Mouse (Mus musculus) left cerebral cortex, adult 2 months (tissue): ENCODE results near the gene Rhog. TPM values are rescaled to one million over a fixed set of nuclear protein-coding genes. Genes with fewer than 3 reads are reported as not detected.
"Not testable (repeated sequence)": the region's sequence is repeated elsewhere in the genome, so short reads cannot be mapped to it uniquely, and the experiment has no call there.

Experiments used
- DNase-seq, 2 experiments: peaks; one replicate each; pipeline ENCODE4 v3.0.0; 2021 to 2022; ENCODE audit warnings: low spot score in 2 of 2, mixed read lengths in 1 of 2; ENCODE audit errors: extremely low spot score in 1 of 2
- H3K27ac ChIP-seq: fragments of 200-600 bp; 2 replicates; pipeline ENCODE4 v1.8.1; 2022
- H3K4me3 ChIP-seq: fragments of 200-600 bp; 2 replicates; pipeline ENCODE4 v1.8.1; 2022
- CTCF ChIP-seq: fragments of 200-600 bp; IDR thresholded peaks from 2 replicates; pipeline ENCODE4 v1.8.1; 2022; ENCODE audit warnings: antibody characterized with exemption, mild to moderate bottlenecking, moderate library complexity
- intact Hi-C: fragments of 180-260 bp; cut with DNase I; formaldehyde crosslinking; loops from one replicate; pipeline ENCODE4 v1.15.1; 2025
- total RNA-seq, 2 experiments: library from RNA; stranded (reverse); gene quantifications; 2 replicates each; pipeline ENCODE4 v1.2.3; 2021

The Rhog gene
- total RNA-seq, 2 experiments from 2014 or later = 19.2 to 21.7 TPM

DNA sequence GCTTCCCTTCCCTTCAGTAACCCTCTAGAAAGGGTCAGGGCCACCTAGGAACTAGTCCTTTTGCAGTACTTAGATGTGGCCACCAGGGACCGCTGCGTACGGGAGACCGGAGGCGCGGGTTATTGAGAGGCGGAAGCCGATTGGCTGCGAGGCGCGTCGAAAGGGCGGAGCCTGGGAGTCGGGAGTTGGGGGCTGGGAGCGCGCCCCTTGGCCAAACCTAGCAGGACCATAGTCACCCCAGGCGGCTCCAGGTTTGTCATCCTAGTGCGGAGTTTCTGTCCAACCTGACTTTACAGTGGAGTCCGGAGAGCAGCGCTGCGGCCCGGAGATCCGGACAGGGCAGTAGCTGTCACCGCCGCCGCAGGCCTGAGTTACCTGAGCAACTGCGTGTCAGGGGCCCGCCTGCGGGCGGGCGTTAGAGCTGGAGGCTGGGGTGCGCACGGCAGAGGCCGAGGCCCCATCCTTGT, 11.3 kb upstream of the Rhog start:
- peak; percentile 96 for TF ChIP-seq CTCF
- DNase-seq = peak; percentile 93 to 95
- intact Hi-C loops = loop anchor here (1.0 to 5.0 kb wide), 3 partner anchors 85 to 150 kb away; no protein-coding TSS in a partner anchor
- Histone ChIP-seq H3K4me3 (peak overlapping the region; percentile 100), H3K27ac (peak overlapping the region; percentile 89)

DNA sequence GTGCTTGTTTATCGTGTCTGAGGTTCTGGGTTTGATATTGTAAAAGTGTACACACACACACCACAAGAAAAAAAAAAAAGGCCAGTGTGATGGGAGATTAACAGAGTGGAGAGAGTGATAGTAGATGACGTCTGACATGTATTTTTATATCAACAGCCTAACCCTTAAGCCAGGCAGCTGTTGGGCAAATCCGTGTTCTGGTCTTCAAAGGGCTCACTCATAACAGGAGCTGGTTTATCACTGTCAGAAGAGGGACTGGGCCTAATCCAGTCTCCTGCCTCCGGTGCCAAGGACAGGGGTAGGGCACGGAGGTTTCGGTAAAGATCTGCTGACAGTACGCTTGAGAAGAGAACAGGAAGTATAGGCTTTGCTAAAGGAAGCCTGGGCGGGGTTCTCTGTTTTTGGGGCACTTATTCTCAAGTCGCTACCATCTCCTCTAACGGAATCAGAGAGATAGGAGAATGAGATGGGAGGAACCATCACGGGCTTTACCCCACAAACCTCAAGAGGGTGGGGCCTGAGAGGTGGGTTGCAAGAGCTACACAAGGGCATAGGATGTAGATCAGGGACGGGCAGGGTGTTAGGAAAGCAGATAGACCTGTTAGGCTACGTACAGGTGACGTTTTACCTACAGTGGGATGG, 10.7 kb upstream of the Rhog start:
- TF ChIP-seq CTCF = no peak
- intact Hi-C loops = loop anchor here (1.0 to 5.0 kb wide), 3 partner anchors 86 to 151 kb away; no protein-coding TSS in a partner anchor
- peak in 1 of 2 experiments; percentile 11 for DNase-seq
- Histone ChIP-seq H3K27ac (no peak overlapping the region; the same call in 1 of the 2 replicates), H3K4me3 (no peak overlapping the region; the same call in 1 of the 2 replicates)

DNA sequence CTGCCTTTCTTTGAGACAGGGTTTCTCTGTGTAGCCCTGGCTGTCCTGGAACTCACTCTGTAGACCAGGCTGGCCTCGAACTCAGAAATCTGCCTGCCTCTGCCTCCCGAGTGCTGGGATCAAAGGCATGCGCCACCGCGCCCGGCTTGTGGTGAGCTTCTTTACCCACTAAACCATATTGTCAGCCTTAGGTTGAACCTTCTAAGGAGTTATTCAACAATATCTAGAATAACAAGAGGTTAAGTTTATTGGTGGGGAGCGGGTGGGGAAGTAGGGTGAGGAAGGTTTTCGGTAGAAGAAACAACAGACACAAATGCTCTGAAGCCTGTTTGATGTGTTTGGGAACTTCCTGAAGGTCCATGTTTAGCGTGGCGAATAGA, 10.2 kb upstream of the Rhog start:
- intact Hi-C loops = loop anchor here (5.0 kb wide), 2 partner anchors 86 to 101 kb away; no protein-coding TSS in a partner anchor
- DNase-seq, H3K4me3 ChIP-seq: not testable (repeated sequence)

DNA sequence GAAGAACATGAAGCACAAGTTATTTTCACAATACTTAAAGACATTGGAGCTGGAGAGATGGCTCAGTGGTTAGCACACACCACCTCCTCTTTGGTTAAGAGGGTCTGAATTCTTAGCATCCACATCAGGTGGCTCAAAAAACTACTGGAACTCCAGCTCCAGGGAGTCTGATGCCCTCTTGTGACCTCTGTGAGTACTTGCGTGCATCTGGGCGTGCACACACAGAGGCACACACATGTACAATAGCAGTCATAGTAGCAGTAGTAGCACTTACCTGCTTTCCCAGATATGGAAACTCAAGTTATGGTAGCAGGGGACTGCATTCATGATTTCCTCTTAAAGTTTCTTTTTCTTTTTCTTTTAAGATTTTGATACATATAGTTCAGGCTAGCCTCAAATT, 7.2 kb upstream of the Rhog start:
- DNase-seq = no peak
- no peak overlapping the region for H3K27ac ChIP-seq
- no peak overlapping the region for H3K4me3 ChIP-seq
- no peak for TF ChIP-seq CTCF
- intact Hi-C loops = no loop called here

More for the DNA sequence above, 10.2 kb upstream of the Rhog start:
- not testable (repeated sequence) for H3K27ac ChIP-seq

DNA sequence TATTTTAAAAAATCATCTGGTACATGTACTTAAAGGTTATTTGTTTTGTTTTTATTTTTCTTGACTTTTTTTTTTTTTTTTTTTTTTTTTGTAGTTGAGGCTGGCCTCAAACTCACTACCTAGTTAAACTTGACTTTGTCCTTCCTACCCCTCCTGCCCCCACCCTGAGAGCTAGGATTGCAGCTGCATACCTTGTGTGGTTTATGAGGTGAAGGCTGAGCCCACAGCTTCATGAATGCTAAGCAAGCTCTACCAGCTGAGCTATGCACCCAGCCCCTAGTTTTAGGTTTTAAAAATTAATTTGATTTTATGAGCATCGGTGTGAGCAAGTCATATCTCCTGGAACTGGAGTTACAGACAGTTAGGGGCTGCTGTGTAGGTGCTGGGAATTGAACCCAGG, 4.7 kb upstream of the Rhog start:
- no peak for DNase-seq
- H3K4me3 ChIP-seq = no peak overlapping the region
- TF ChIP-seq CTCF = no peak
- intact Hi-C loops = no loop called here
- no peak overlapping the region for H3K27ac ChIP-seq

DNA sequence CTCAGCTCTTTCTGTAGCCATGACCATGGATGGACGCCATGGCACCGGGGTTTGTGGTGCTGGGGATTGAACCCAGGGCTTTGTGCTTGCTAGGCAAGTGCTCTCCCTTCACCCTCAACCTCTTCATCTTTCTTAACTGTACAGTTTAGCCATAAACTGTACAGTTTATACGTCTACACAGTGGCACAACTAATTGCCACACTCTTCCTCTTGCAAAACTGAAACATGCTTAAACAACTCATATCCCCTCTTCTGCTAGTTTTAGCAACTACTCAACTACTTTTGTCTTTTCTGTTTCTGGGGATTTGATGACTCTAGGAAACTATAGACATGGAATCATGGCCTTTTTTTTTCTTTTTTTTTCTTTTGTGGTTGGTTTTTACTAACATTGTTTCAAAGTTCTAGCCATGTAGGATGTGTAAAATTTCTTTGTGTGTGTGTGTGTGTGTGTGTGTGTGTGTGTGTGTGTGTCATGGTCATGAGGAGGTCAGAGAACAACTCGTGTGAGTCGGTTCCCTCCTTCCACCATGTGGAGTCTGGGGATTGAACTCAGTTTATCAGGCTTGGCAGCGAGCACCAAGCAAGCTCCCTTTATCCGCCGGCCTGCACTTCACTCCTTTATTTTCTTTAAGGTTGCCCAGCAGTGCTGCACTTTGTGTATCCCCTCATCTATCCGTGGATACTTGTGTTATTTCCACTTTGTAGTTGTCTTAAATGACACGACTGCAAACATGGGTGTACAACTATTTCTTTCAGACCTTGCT, 4.0 kb upstream of the Rhog start:
- no peak for DNase-seq
- no peak overlapping the region for H3K4me3 ChIP-seq
- intact Hi-C loops = no loop called here
- H3K27ac ChIP-seq = no peak overlapping the region
- TF ChIP-seq CTCF = no peak

DNA sequence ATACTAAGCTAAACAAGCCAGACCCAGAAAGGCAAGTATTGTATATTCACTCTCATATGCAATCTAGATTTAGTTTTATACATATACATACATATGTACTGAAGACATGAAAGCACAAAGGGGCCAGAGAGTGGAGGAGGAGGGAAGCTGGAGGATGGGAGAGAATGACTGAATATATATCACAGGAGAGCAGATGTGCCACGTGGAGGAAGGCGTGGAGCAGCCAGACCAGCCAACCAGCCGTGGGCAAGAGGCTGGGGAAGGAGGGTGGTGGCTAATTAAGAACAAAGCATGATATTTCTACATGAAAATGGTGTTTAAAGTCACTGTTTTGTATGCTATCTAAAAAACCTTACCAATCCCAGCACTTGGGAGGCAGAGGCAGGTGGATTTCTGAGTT, 2.9 kb upstream of the Rhog start:
- H3K4me3 ChIP-seq = no peak overlapping the region
- intact Hi-C loops = loop anchor here (1.0 kb wide), 1 partner anchor 159 kb away; no protein-coding TSS in a partner anchor
- no peak for DNase-seq
- no peak for TF ChIP-seq CTCF
- no peak overlapping the region for H3K27ac ChIP-seq

DNA sequence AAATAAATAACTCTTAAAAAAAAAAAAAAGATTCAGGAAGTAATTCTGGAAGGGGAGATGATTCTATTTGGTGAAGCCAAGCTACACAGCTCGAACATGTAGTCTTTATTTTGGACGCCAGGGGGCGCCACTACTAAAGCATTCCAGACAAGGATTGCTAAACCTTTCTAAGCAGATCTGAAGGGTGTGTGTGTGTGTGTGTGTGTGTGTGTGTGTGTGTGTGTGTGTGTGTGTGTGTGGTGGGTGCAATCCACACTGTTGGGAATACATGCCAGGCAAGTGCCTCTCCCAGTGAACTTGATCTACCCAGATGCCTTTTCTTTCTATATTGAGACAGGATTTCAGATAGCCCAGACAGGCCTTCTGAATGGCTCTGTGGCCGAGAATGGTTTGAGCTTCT, 2.3 kb upstream of the Rhog start:
- H3K27ac ChIP-seq = no peak overlapping the region
- DNase-seq = peak; percentile 69 to 78
- no peak overlapping the region for H3K4me3 ChIP-seq
- peak; percentile 61 for TF ChIP-seq CTCF
- intact Hi-C loops = loop anchor here (1.0 kb wide), 1 partner anchor 159 kb away; no protein-coding TSS in a partner anchor

DNA sequence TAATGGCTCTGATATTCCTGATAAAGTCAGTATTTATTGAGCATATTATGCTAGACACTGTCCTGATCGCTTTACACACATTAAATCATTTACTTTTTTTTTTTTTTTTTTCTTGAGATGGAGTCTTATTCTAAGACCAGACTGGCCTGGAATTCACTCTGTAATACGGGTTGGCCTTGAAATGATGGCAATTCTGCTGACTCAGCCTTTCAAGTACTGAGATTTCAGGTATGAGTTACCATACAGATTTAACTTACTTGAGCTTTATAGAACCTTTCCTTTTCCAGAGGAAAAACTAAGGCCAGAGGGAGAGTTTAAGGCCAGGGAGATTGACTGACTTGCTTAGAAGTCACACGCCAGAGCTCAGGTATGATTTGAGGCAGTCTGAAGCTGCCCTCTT, 782 bp upstream of the Rhog start:
- TF ChIP-seq CTCF = no peak
- intact Hi-C loops = no loop called here
- no peak for DNase-seq
- Histone ChIP-seq H3K27ac (no peak overlapping the region), H3K4me3 (no peak overlapping the region)

DNA sequence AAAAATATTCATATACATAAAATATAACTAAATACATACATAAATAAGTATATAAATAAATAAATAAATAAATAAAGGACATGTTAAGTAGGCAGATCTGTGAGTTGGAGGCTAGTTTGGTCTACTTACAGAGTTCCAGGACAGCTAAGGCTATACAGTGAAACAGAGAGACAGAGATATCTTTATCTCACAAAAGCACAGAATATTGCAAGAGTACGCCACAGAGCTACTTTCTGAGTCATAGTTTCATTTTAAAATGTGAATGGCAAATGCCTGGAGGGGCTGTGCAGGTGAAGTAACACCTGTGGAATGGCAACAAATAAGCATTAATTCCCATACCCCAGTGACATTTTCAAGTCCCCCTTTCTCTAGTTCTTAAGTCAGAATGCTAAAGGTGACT, 2.2 kb downstream of the Rhog start:
- no peak for TF ChIP-seq CTCF
- no peak for DNase-seq
- intact Hi-C loops = no loop called here
- Histone ChIP-seq H3K4me3 (no peak overlapping the region), H3K27ac (no peak overlapping the region)

DNA sequence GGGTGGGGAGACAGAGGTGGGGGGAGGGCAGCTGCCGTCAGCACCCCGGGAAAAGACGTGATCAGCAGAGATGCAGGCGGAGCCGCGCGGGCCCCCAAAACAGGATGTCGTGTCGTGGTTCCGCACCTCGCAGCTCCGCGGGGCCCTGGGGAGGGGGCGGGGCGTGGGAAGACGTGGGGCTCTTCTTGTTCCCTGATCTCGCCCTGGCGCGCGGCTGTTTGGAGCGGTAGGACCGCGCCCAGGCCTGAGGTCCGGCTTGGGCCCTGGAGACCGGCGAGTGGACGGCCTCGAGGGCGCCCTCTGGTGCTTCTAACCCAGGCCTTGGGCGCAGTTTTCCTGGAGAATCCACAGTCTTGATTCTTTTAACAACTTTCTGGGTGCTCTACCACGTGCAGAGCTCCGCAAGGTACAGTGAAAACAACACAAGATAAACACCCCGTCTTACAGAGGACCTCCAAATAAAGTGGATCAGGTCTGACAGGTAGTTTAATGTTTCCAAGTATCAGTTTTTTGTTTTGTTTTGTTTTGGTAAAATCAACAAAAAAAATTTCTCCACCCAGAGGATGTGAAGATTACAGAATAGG, 5.1 kb downstream of the Rhog start:
- peak overlapping the region; percentile 88 for H3K27ac ChIP-seq
- intact Hi-C loops = loop anchor here (1.0 to 2.0 kb wide), 3 partner anchors 28 to 598 kb away; partner anchors contain the start of genes Nup98 and Pgap2
- peak overlapping the region; percentile 77 for H3K4me3 ChIP-seq
- peak; percentile 85 for TF ChIP-seq CTCF
- peak; percentile 86 to 89 for DNase-seq
